Mouse (Mus musculus): ENCODE measurements around the gene Taf3. TPM values are rescaled to one million over a fixed set of nuclear protein-coding genes. Genes with fewer than 3 reads are reported as not detected.

Gene Taf3
- polyA plus RNA-seq, 1 experiment from 2014 or later, result 15.4 TPM

- H3K9ac ChIP-seq (replicated peaks; ENCODE audit: low read length), result no peak overlapping the region
- no peak overlapping the region for H3K4me3 ChIP-seq (ENCODE audit: low read length)
- WGBS, result 47% methylated on average over 7 of the region's 7 CpGs
- no peak overlapping the region for H3K27ac ChIP-seq (ENCODE audit: low read length)
- no peak for ATAC-seq (ENCODE audit: low FRiP score, low TSS enrichment)
- H3K27me3 ChIP-seq (ENCODE audit: insufficient read depth, low read length), result no peaks in the 10 kb centered on the region
- peaks cover 28% of the 10 kb centered on the region for H3K36me3 ChIP-seq (ENCODE audit: insufficient read depth, low read length)
- H3K4me2 ChIP-seq (replicated peaks; ENCODE audit: low read depth, low read length), result no peak overlapping the region
- H3K9me3 ChIP-seq (ENCODE audit: low read length), result no peaks in the 10 kb centered on the region
- H3K4me1 ChIP-seq (ENCODE audit: insufficient read depth, low read length), result no peaks in the 10 kb centered on the region
Observed at GRCm38 (mm10) chr2:10071751-10072150, 23.4 kb upstream of the Taf3 start.

DNA sequence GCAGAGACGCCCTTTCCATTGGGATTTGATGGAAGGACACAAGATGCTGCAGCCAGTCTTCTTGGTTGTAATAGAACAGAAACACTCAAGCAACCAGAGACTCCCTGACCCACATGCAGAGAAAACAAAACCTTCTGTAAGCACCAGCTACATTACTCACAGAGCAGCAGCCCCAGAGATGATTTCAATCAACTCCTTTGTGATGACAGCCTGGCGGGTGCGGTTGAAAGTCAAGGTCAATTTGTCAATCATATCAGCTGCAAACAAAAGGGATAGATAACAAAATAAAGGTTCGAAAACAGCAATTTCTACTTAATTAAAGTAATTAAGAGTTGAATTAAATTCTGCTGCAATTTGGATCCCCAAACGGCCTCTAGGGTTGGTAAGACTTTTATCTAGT, 10.4 kb upstream of the Taf3 start:
- Histone ChIP-seq H3K9me3 (ENCODE audit: low read length) (no peaks in the 10 kb centered on the region), H3K27ac (ENCODE audit: low read length) (no peak overlapping the region), H3K9ac (replicated peaks; ENCODE audit: low read length) (no peak overlapping the region), H3K4me2 (replicated peaks; ENCODE audit: low read depth, low read length) (no peak overlapping the region), H3K27me3 (ENCODE audit: insufficient read depth, low read length) (no peaks in the 10 kb centered on the region), H3K4me1 (ENCODE audit: insufficient read depth, low read length) (no peaks in the 10 kb centered on the region), H3K36me3 (ENCODE audit: insufficient read depth, low read length) (peaks cover 78% of the 10 kb centered on the region), H3K4me3 (ENCODE audit: low read length) (no peak overlapping the region)
- 93% methylated on average over 5 of the region's 5 CpGs for WGBS
- no peak for ATAC-seq (ENCODE audit: low FRiP score, low TSS enrichment)

DNA sequence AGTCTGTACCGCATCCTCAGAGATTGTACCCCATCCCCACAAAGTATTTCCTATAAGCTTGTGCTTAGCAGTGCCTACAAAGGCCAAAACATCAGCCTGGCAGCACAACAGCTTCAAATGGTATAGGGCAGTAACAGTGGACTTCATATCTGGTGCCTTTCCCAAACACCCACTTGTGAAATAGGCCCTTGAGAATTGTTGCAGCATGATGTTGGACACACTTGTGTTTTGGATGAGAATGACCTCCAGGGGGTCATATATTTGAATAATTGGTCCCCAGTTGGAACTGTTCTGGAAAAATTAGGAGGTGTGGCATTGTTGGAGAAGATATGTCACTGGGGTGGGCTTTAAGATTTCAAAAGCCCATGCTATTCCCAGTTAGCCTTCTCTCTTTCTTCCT, 3.6 kb upstream of the Taf3 start:
- H3K27me3 ChIP-seq (ENCODE audit: insufficient read depth, low read length), result no peaks in the 10 kb centered on the region
- no peak overlapping the region for H3K4me2 ChIP-seq (replicated peaks; ENCODE audit: low read depth, low read length)
- peaks cover 12% of the 10 kb centered on the region for H3K4me1 ChIP-seq (ENCODE audit: insufficient read depth, low read length)
- 100% methylated on average over 1 of the region's 1 CpGs for WGBS
- H3K4me3 ChIP-seq (ENCODE audit: low read length), result no peak overlapping the region
- H3K36me3 ChIP-seq (ENCODE audit: insufficient read depth, low read length), result peaks cover 25% of the 10 kb centered on the region
- H3K9ac ChIP-seq (replicated peaks; ENCODE audit: low read length), result no peak overlapping the region
- no peaks in the 10 kb centered on the region for H3K9me3 ChIP-seq (ENCODE audit: low read length)
- no peak for ATAC-seq (ENCODE audit: low FRiP score, low TSS enrichment)
- no peak overlapping the region for H3K27ac ChIP-seq (ENCODE audit: low read length)

DNA sequence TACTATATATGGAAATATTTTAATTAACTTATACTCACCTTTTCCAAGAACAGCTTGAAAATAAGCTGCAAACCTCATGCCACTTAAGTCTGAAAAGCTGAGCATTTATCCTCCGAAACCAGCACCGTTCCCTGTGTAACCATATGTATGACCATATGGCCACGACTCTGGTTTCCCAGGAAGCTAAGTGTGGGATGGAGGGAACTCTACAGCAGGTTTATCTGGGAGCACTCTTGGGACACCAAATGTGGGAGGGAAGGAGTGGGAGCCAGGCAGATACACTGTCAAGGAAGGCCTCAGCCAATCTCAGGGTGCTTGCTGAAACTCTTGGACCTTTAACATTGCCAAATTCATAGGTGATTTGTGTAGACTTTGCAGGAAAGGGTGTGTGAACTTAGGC, 2.5 kb upstream of the Taf3 start:
- Histone ChIP-seq H3K27ac (ENCODE audit: low read length) (no peak overlapping the region), H3K9ac (replicated peaks; ENCODE audit: low read length) (no peak overlapping the region), H3K4me2 (replicated peaks; ENCODE audit: low read depth, low read length) (no peak overlapping the region), H3K27me3 (ENCODE audit: insufficient read depth, low read length) (no peaks in the 10 kb centered on the region), H3K4me3 (ENCODE audit: low read length) (no peak overlapping the region), H3K9me3 (ENCODE audit: low read length) (no peaks in the 10 kb centered on the region), H3K36me3 (ENCODE audit: insufficient read depth, low read length) (peaks cover 18% of the 10 kb centered on the region), H3K4me1 (ENCODE audit: insufficient read depth, low read length) (peaks cover 14% of the 10 kb centered on the region)
- no peak for ATAC-seq (ENCODE audit: low FRiP score, low TSS enrichment)
- WGBS, result 74% methylated on average over 3 of the region's 3 CpGs

DNA sequence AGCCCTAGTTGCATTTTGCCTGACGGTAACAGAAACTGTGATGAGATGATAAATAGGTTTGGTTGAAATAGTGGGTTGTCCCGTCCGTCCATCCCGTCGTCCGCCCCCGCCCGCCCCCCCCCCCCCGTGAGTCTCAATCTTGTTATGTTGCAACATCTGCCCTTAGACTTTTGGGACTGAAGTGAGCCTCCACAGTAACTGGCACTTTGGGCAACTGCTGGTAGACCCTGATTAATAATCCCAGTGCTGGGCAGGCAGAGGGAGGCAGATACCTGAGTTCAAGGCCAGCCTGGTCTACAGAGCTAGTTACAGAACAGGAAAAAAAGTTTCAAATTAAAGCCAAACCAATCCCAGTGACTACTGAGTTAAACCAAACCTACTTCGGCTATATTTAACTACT, 1.1 kb upstream of the Taf3 start:
- 11% methylated on average over 10 of the region's 10 CpGs for WGBS

GRCm38 (mm10) chr2:10047758-10048436, 499 bp downstream of the Taf3 start:
- Histone ChIP-seq H3K4me3 (ENCODE audit: low read length) (peak overlapping the region; percentile 92), H3K36me3 (ENCODE audit: insufficient read depth, low read length) (no peaks in the 10 kb centered on the region), H3K9me3 (ENCODE audit: low read length) (no peaks in the 10 kb centered on the region), H3K4me2 (replicated peaks; ENCODE audit: low read depth, low read length) (peak overlapping the region; percentile 81), H3K4me1 (ENCODE audit: insufficient read depth, low read length) (peaks cover 14% of the 10 kb centered on the region), H3K27me3 (ENCODE audit: insufficient read depth, low read length) (no peaks in the 10 kb centered on the region), H3K9ac (replicated peaks; ENCODE audit: low read length) (peak overlapping the region; percentile 87), H3K27ac (ENCODE audit: low read length) (no peak overlapping the region)
- ATAC-seq (ENCODE audit: low FRiP score, low TSS enrichment), result peak; percentile 81
- under 1% methylated on average over 47 of the region's 47 CpGs for WGBS

More for the DNA sequence above, 1.1 kb upstream of the Taf3 start:
- no peaks in the 10 kb centered on the region for H3K27me3 ChIP-seq (ENCODE audit: insufficient read depth, low read length)
- peaks cover 14% of the 10 kb centered on the region for H3K4me1 ChIP-seq (ENCODE audit: insufficient read depth, low read length)
- no peaks in the 10 kb centered on the region for H3K9me3 ChIP-seq (ENCODE audit: low read length)
- H3K36me3 ChIP-seq (ENCODE audit: insufficient read depth, low read length), result peaks cover 7% of the 10 kb centered on the region
- H3K4me3 ChIP-seq (ENCODE audit: low read length), result peak overlapping the region; percentile 92
- ATAC-seq (ENCODE audit: low FRiP score, low TSS enrichment), result no peak
- no peak overlapping the region for H3K27ac ChIP-seq (ENCODE audit: low read length)
- 0 out of 2 replicates have a peak overlapping the region, but pooled peaks have one; percentile 17 for H3K9ac ChIP-seq (replicated peaks; ENCODE audit: low read length)
- H3K4me2 ChIP-seq (replicated peaks; ENCODE audit: low read depth, low read length), result peak overlapping the region; percentile 62

DNA sequence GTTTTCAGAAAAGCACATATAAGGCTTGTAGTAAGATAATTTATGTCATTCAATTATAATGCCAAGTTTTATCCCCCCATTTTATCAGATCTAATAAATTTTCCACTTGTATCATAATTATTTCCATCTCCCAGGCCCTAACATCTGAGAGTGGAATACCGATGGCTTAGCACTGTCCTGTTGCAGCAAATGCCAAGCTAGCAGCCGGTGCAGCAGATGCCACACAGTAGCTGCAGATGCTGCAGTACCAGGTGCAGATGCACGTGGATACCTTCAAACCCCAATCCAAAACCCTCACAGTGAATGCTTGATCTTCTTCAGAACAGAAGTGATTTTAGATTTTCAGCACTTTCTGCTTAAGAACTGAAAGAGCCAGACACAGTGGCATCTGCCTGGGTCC, 13.4 kb downstream of the Taf3 start:
- Histone ChIP-seq H3K27me3 (ENCODE audit: insufficient read depth, low read length) (no peaks in the 10 kb centered on the region), H3K4me1 (ENCODE audit: insufficient read depth, low read length) (peaks cover 7% of the 10 kb centered on the region; the same call in 1 of the 2 replicates), H3K4me2 (replicated peaks; ENCODE audit: low read depth, low read length) (no peak overlapping the region), H3K4me3 (ENCODE audit: low read length) (no peak overlapping the region), H3K9me3 (ENCODE audit: low read length) (no peaks in the 10 kb centered on the region), H3K9ac (replicated peaks; ENCODE audit: low read length) (no peak overlapping the region), H3K27ac (ENCODE audit: low read length) (no peak overlapping the region), H3K36me3 (ENCODE audit: insufficient read depth, low read length) (peaks cover 8% of the 10 kb centered on the region; the same call in 1 of the 2 replicates)
- WGBS, result 83% methylated on average over 3 of the region's 3 CpGs
- no peak for ATAC-seq (ENCODE audit: low FRiP score, low TSS enrichment)

GRCm38 (mm10) chr2:10033684-10034083, 14.7 kb downstream of the Taf3 start:
- H3K4me1 ChIP-seq (ENCODE audit: insufficient read depth, low read length), result peaks cover 7% of the 10 kb centered on the region; the same call in 1 of the 2 replicates
- no peak overlapping the region for H3K4me3 ChIP-seq (ENCODE audit: low read length)
- no peak overlapping the region for H3K27ac ChIP-seq (ENCODE audit: low read length)
- H3K36me3 ChIP-seq (ENCODE audit: insufficient read depth, low read length), result no peaks in the 10 kb centered on the region
- no peak overlapping the region for H3K4me2 ChIP-seq (replicated peaks; ENCODE audit: low read depth, low read length)
- no peak overlapping the region for H3K9ac ChIP-seq (replicated peaks; ENCODE audit: low read length)
- H3K27me3 ChIP-seq (ENCODE audit: insufficient read depth, low read length), result no peaks in the 10 kb centered on the region
- no peak for ATAC-seq (ENCODE audit: low FRiP score, low TSS enrichment)
- WGBS, result 41% methylated on average over 4 of the region's 4 CpGs
- no peaks in the 10 kb centered on the region for H3K9me3 ChIP-seq (ENCODE audit: low read length)

GRCm38 (mm10) chr2:10029755-10030154, 18.6 kb downstream of the Taf3 start:
- Histone ChIP-seq H3K9me3 (ENCODE audit: low read length) (no peaks in the 10 kb centered on the region), H3K4me2 (replicated peaks; ENCODE audit: low read depth, low read length) (no peak overlapping the region), H3K36me3 (ENCODE audit: insufficient read depth, low read length) (no peaks in the 10 kb centered on the region), H3K4me1 (ENCODE audit: insufficient read depth, low read length) (peaks cover 7% of the 10 kb centered on the region; the same call in 1 of the 2 replicates), H3K9ac (replicated peaks; ENCODE audit: low read length) (no peak overlapping the region), H3K4me3 (ENCODE audit: low read length) (no peak overlapping the region), H3K27ac (ENCODE audit: low read length) (no peak overlapping the region), H3K27me3 (ENCODE audit: insufficient read depth, low read length) (no peaks in the 10 kb centered on the region)
- WGBS, result 82% methylated on average over 7 of the region's 7 CpGs
- ATAC-seq (ENCODE audit: low FRiP score, low TSS enrichment), result no peak

GRCm38 (mm10) chr2:10024264-10024663, 24.1 kb downstream of the Taf3 start:
- ATAC-seq (ENCODE audit: low FRiP score, low TSS enrichment), result no peak
- no peak overlapping the region for H3K4me3 ChIP-seq (ENCODE audit: low read length)
- no peaks in the 10 kb centered on the region for H3K36me3 ChIP-seq (ENCODE audit: insufficient read depth, low read length)
- H3K9ac ChIP-seq (replicated peaks; ENCODE audit: low read length), result no peak overlapping the region
- no peaks in the 10 kb centered on the region for H3K27me3 ChIP-seq (ENCODE audit: insufficient read depth, low read length)
- H3K4me2 ChIP-seq (replicated peaks; ENCODE audit: low read depth, low read length), result no peak overlapping the region
- no peaks in the 10 kb centered on the region for H3K9me3 ChIP-seq (ENCODE audit: low read length)
- H3K27ac ChIP-seq (ENCODE audit: low read length), result no peak overlapping the region
- no peaks in the 10 kb centered on the region for H3K4me1 ChIP-seq (ENCODE audit: insufficient read depth, low read length)
- WGBS, result 73% methylated on average over 6 of the region's 6 CpGs

Measured in kidney, embryonic 16.5 days (tissue).